Mouse (Mus musculus): Measurements from ENCODE around the gene Lao1. TPM values are rescaled to one million over a fixed set of nuclear protein-coding genes. Genes with fewer than 3 reads are reported as not detected.

Gene Lao1
- polyA plus RNA-seq, 1 experiment: 0.09 TPM

DNA sequence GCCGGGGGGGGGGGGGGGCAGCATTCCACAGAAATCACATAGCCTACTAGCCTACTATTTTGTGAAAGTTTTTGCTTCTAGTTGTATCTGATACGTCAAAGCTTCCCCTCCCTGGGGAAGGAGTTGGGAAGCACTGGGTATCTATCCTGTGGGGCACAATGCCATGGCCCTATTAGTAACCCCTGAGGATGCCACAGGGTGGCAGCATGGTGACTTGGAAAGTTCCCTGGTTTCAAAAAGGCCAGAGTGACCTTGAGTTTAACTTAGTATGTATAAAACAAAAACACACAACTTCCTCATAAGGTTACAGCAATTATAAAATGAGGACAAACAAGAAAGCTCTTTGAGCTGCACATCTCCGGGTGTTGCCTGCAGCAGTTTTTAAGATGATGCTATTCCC lies 42.8 kb downstream of the Lao1 start:
- no peak overlapping the region for H3K4me3 ChIP-seq (ENCODE audit: control insufficient read depth, low read depth, low read length)
- TF ChIP-seq POLR2A (IDR thresholded peaks at IDR 0.05; ENCODE audit: control insufficient read depth, low read depth, low read length): no peak
- TF ChIP-seq CTCF (IDR thresholded peaks at IDR 0.05; ENCODE audit: control insufficient read depth, insufficient read depth, insufficient replicate concordance, low read depth, low read length): no peak
- no peak overlapping the region for H3K27ac ChIP-seq (ENCODE audit: control insufficient read depth, insufficient read depth, low read depth, low read length)
- H3K27me3 ChIP-seq (ENCODE audit: control insufficient read depth, insufficient read depth, low read length): no peaks in the 10 kb centered on the region
- no peaks in the 10 kb centered on the region for H3K36me3 ChIP-seq (ENCODE audit: control insufficient read depth, insufficient read depth, low read length)
- H3K4me1 ChIP-seq (ENCODE audit: control insufficient read depth, insufficient read depth, low read length): peaks cover 4% of the 10 kb centered on the region

- H3K4me1 ChIP-seq (ENCODE audit: control insufficient read depth, insufficient read depth, low read length): peaks cover 4% of the 10 kb centered on the region
- H3K36me3 ChIP-seq (ENCODE audit: control insufficient read depth, insufficient read depth, low read length): no peaks in the 10 kb centered on the region
- no peak overlapping the region for H3K27ac ChIP-seq (ENCODE audit: control insufficient read depth, insufficient read depth, low read depth, low read length)
- no peak overlapping the region for H3K4me3 ChIP-seq (ENCODE audit: control insufficient read depth, low read depth, low read length)
- no peaks in the 10 kb centered on the region for H3K27me3 ChIP-seq (ENCODE audit: control insufficient read depth, insufficient read depth, low read length)
- no peak for TF ChIP-seq POLR2A (IDR thresholded peaks at IDR 0.05; ENCODE audit: control insufficient read depth, low read depth, low read length)
- TF ChIP-seq CTCF (IDR thresholded peaks at IDR 0.05; ENCODE audit: control insufficient read depth, insufficient read depth, insufficient replicate concordance, low read depth, low read length): peak; percentile 70; the same call in 1 of the 2 replicates
These were observed 43.4 kb downstream of the Lao1 start for GRCm38 (mm10) chr4:119004613-119005339.

DNA sequence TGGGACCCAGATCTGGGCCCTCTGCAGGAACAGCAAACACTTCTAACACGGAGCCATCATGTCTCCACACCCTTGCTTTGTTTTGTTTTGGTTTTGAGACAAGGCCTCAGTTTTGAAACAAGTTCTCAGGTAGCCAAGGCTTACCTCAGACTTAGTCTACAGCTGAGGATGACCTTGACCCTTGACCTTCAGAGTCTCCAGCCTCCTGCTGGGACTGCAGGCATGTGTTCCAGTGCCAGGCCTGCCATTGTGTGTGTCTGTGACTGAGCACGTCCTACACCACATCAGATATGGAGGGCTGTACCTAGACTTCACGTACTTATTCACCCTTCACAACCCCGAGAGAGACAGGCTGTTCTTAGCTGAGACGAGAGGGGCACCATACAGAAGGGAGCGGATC lies 46.2 kb downstream of the Lao1 start:
- H3K36me3 ChIP-seq (ENCODE audit: control insufficient read depth, insufficient read depth, low read length): no peaks in the 10 kb centered on the region
- H3K27me3 ChIP-seq (ENCODE audit: control insufficient read depth, insufficient read depth, low read length): no peaks in the 10 kb centered on the region
- peaks cover 4% of the 10 kb centered on the region for H3K4me1 ChIP-seq (ENCODE audit: control insufficient read depth, insufficient read depth, low read length)
- TF ChIP-seq POLR2A (IDR thresholded peaks at IDR 0.05; ENCODE audit: control insufficient read depth, low read depth, low read length): no peak
- TF ChIP-seq CTCF (IDR thresholded peaks at IDR 0.05; ENCODE audit: control insufficient read depth, insufficient read depth, insufficient replicate concordance, low read depth, low read length): no peak
- H3K27ac ChIP-seq (ENCODE audit: control insufficient read depth, insufficient read depth, low read depth, low read length): no peak overlapping the region
- no peak overlapping the region for H3K4me3 ChIP-seq (ENCODE audit: control insufficient read depth, low read depth, low read length)

DNA sequence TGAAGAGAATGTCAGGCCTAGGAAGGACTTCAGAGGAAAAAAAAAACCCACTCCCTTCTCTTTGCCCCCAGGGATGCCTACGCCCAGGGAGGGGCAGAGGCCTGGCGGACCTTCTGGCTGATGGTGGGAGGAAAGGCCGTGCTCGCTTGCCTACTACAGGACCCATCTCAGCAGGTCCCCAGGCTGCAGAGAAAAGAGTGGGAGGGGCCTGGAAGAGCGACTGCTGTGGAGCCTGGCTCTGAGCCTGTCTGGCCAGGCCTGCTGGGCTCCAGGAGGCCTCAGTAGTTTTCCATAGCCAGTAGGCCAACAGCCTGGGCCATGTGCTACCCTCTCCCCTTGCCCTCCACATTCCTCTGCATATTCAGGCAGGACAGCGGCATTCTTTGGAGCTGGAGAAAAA lies 47.1 kb downstream of the Lao1 start:
- no peak for TF ChIP-seq CTCF (IDR thresholded peaks at IDR 0.05; ENCODE audit: control insufficient read depth, insufficient read depth, insufficient replicate concordance, low read depth, low read length)
- no peak for TF ChIP-seq POLR2A (IDR thresholded peaks at IDR 0.05; ENCODE audit: control insufficient read depth, low read depth, low read length)
- Histone ChIP-seq H3K4me1 (ENCODE audit: control insufficient read depth, insufficient read depth, low read length) (peaks cover 4% of the 10 kb centered on the region), H3K27ac (ENCODE audit: control insufficient read depth, insufficient read depth, low read depth, low read length) (no peak overlapping the region)

GRCm38 (mm10) chr4:119009814-119010213 lies 48.4 kb downstream of the Lao1 start:
- Histone ChIP-seq H3K27ac (ENCODE audit: control insufficient read depth, insufficient read depth, low read depth, low read length) (no peak overlapping the region), H3K36me3 (ENCODE audit: control insufficient read depth, insufficient read depth, low read length) (no peaks in the 10 kb centered on the region), H3K4me3 (ENCODE audit: control insufficient read depth, low read depth, low read length) (no peak overlapping the region), H3K4me1 (ENCODE audit: control insufficient read depth, insufficient read depth, low read length) (peaks cover 4% of the 10 kb centered on the region), H3K27me3 (ENCODE audit: control insufficient read depth, insufficient read depth, low read length) (no peaks in the 10 kb centered on the region)
- TF ChIP-seq POLR2A (IDR thresholded peaks at IDR 0.05; ENCODE audit: control insufficient read depth, low read depth, low read length): no peak
- no peak for TF ChIP-seq CTCF (IDR thresholded peaks at IDR 0.05; ENCODE audit: control insufficient read depth, insufficient read depth, insufficient replicate concordance, low read depth, low read length)

More for the DNA sequence above, 47.1 kb downstream of the Lao1 start:
- Histone ChIP-seq H3K36me3 (ENCODE audit: control insufficient read depth, insufficient read depth, low read length) (no peaks in the 10 kb centered on the region), H3K4me3 (ENCODE audit: control insufficient read depth, low read depth, low read length) (no peak overlapping the region), H3K27me3 (ENCODE audit: control insufficient read depth, insufficient read depth, low read length) (no peaks in the 10 kb centered on the region)

GRCm38 (mm10) chr4:119011050-119011680 lies 49.8 kb downstream of the Lao1 start:
- TF ChIP-seq POLR2A (IDR thresholded peaks at IDR 0.05; ENCODE audit: control insufficient read depth, low read depth, low read length) (no peak), CTCF (IDR thresholded peaks at IDR 0.05; ENCODE audit: control insufficient read depth, insufficient read depth, insufficient replicate concordance, low read depth, low read length) (no peak)
- Histone ChIP-seq H3K4me1 (ENCODE audit: control insufficient read depth, insufficient read depth, low read length) (peaks cover 4% of the 10 kb centered on the region), H3K27ac (ENCODE audit: control insufficient read depth, insufficient read depth, low read depth, low read length) (no peak overlapping the region), H3K4me3 (ENCODE audit: control insufficient read depth, low read depth, low read length) (no peak overlapping the region), H3K36me3 (ENCODE audit: control insufficient read depth, insufficient read depth, low read length) (no peaks in the 10 kb centered on the region), H3K27me3 (ENCODE audit: control insufficient read depth, insufficient read depth, low read length) (no peaks in the 10 kb centered on the region)

- TF ChIP-seq POLR2A (IDR thresholded peaks at IDR 0.05; ENCODE audit: control insufficient read depth, low read depth, low read length) (no peak), CTCF (IDR thresholded peaks at IDR 0.05; ENCODE audit: control insufficient read depth, insufficient read depth, insufficient replicate concordance, low read depth, low read length) (no peak)
- no peak overlapping the region for H3K27ac ChIP-seq (ENCODE audit: control insufficient read depth, insufficient read depth, low read depth, low read length)
- H3K36me3 ChIP-seq (ENCODE audit: control insufficient read depth, insufficient read depth, low read length): no peaks in the 10 kb centered on the region
- H3K27me3 ChIP-seq (ENCODE audit: control insufficient read depth, insufficient read depth, low read length): no peaks in the 10 kb centered on the region
- peaks cover 4% of the 10 kb centered on the region for H3K4me1 ChIP-seq (ENCODE audit: control insufficient read depth, insufficient read depth, low read length)
- no peak overlapping the region for H3K4me3 ChIP-seq (ENCODE audit: control insufficient read depth, low read depth, low read length)
These were observed 51.7 kb downstream of the Lao1 start for GRCm38 (mm10) chr4:119013031-119013430.

All from testis, adult 2 months (tissue).